ENCODE assay signal across 24 mouse cellular contexts in the genomic region with DNA sequence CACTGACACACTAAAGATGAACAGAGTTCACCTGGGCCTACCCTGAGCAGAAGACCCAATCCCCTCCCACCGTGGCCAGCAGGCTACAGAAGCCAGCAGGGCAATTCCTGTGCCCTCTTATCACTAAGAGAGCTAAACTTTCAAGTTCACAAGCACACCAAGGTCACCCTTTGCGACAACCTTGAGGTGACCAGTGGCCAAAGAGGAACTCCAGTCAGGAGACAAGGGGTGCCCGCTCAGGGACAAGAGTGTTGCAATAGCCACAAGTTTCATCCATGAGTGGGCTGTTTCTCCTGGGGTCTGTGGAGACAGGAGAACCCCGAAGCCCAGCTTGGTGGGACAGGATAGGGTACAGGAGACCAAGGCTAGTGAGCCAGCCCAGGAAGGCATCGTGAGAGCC.
DNase-seq lines count a peak whose midpoint lies in the region; ATAC-seq and TF ChIP-seq lines count a peak whose summit lies in the region.
"Had no signal": no experiment of that assay in that cellular context is flagged by ENCODE, and none has a peak within 500 bp of the region (broad histone marks: within the 10 kb centered on the region; RNA-seq: fewer than 3 reads in every experiment).

No protein-coding gene starts in this region.

- no peak for ATAC-seq in hindbrain, postnatal 0 days
- ATAC-seq: activated CD4-positive, CD25-positive, alpha-beta regulatory T cell, adult 4 months; CD4-positive, CD25-positive, alpha-beta regulatory T cell, adult 4 months; forebrain, embryonic 13.5 days; forebrain, embryonic 15.5 days; forebrain, postnatal 0 days; Patski had no signal

- H3K27ac ChIP-seq in hindbrain, embryonic 10.5 days: peak overlapping the region; percentile 20; the same call in 1 of the 2 replicates
- no peak overlapping the region for H3K27ac ChIP-seq in hindbrain, postnatal 0 days
- H3K27ac ChIP-seq: embryonic facial prominence, embryonic 10.5 days; embryonic facial prominence, embryonic 12.5 days; forebrain, embryonic 13.5 days had no signal

- WGBS in hindbrain, embryonic 10.5 days: 91% methylated on average over 5 of the region's 5 CpGs
- WGBS in hindbrain, postnatal 0 days: 93% methylated on average over 5 of the region's 5 CpGs

- peaks cover 37% of the 10 kb centered on the region for H3K4me1 ChIP-seq in hindbrain, embryonic 10.5 days (replicated peaks)
- peaks cover 15% of the 10 kb centered on the region; the same call in 1 of the 2 replicates for H3K4me1 ChIP-seq in hindbrain, postnatal 0 days (ENCODE audit: insufficient read depth, low read length)

- DNase-seq in adrenal gland, adult (ENCODE audit: inconsistent age in 2 of 2, low spot score in 1 of 2): peak; percentile 67 to 81
- no peak for DNase-seq in adrenal gland, adult 18-20 months (ENCODE audit: low spot score in 2 of 2)
- DNase-seq in adrenal gland, adult 8-10 months: peak; percentile 50
- DNase-seq in adrenal gland, postnatal 25 days: no peak
- no peak for DNase-seq in hindbrain, embryonic 10.5 days (ENCODE audit: low spot score)
- DNase-seq in hindbrain, postnatal 0 days (ENCODE audit: low spot score): no peak
- DNase-seq in adrenal gland, postnatal 36 days: peak; percentile 40 to 43
- DNase-seq in kidney, postnatal 14 days: no peak
- DNase-seq: B cell, adult 2 months; cerebellum, adult 11 months; cerebellum, adult 2 months; cerebellum, adult 9-10 months; cerebellum, postnatal 10 days; cerebellum, postnatal 25 days; forebrain, postnatal 0 days had no signal

- no peak for TF ChIP-seq CTCF in hindbrain, postnatal 0 days (IDR thresholded peaks at IDR 0.05; ENCODE audit: low read depth)

- no peaks in the 10 kb centered on the region for H3K27me3 ChIP-seq in hindbrain, embryonic 10.5 days (ENCODE audit: insufficient read depth, poor library complexity, severe bottlenecking)
- H3K27me3 ChIP-seq in hindbrain, postnatal 0 days (ENCODE audit: insufficient read depth, low read length): no peaks in the 10 kb centered on the region
- H3K27me3 ChIP-seq: CH12.LX; embryonic facial prominence, embryonic 12.5 days; forebrain, embryonic 13.5 days; forebrain, embryonic 15.5 days; Patski had no signal

- no peaks in the 10 kb centered on the region for H3K36me3 ChIP-seq in hindbrain, embryonic 10.5 days
- H3K36me3 ChIP-seq in hindbrain, postnatal 0 days (ENCODE audit: insufficient read depth, low read length): no peaks in the 10 kb centered on the region
- H3K36me3 ChIP-seq: embryonic facial prominence, embryonic 10.5 days; embryonic facial prominence, embryonic 12.5 days; forebrain, embryonic 15.5 days had no signal

- no peak overlapping the region for H3K4me3 ChIP-seq in hindbrain, embryonic 10.5 days
- H3K4me3 ChIP-seq in hindbrain, postnatal 0 days (ENCODE audit: low read length): no peak overlapping the region
- H3K4me3 ChIP-seq: embryonic facial prominence, embryonic 10.5 days; embryonic facial prominence, embryonic 12.5 days; forebrain, embryonic 13.5 days; forebrain, embryonic 15.5 days had no signal

- H3K9me3 ChIP-seq in hindbrain, embryonic 10.5 days: no peaks in the 10 kb centered on the region
- H3K9me3 ChIP-seq in hindbrain, postnatal 0 days (ENCODE audit: low read length): no peaks in the 10 kb centered on the region
- H3K9me3 ChIP-seq: embryonic facial prominence, embryonic 10.5 days; embryonic facial prominence, embryonic 12.5 days; forebrain, embryonic 13.5 days; forebrain, embryonic 15.5 days; G1E had no signal

- no peak overlapping the region for H3K4me2 ChIP-seq in hindbrain, postnatal 0 days (ENCODE audit: low read depth, low read length)
- H3K4me2 ChIP-seq: embryonic facial prominence, embryonic 12.5 days; forebrain, embryonic 13.5 days; forebrain, embryonic 15.5 days had no signal

- H3K9ac ChIP-seq in hindbrain, postnatal 0 days (replicated peaks; ENCODE audit: low read length): no peak overlapping the region
- H3K9ac ChIP-seq: embryonic facial prominence, embryonic 12.5 days; forebrain, embryonic 13.5 days; forebrain, embryonic 15.5 days; forebrain, postnatal 0 days had no signal

Comparison
In these comparisons a context has a peak if more than half of its experiments do, and no peak if none do; other contexts are left out.
1. DNase-seq: peak in adrenal gland, adult (2 of 2), adrenal gland, adult 8-10 months (single experiment) and adrenal gland, postnatal 36 days (2 of 2); none in adrenal gland, adult 18-20 months (0 of 2), adrenal gland, postnatal 25 days (single experiment), hindbrain, embryonic 10.5 days (single experiment), hindbrain, postnatal 0 days (single experiment) and kidney, postnatal 14 days (single experiment).